Mouse (Mus musculus) erythroblast, adult 5-6 weeks (primary cell): Measurements from ENCODE around the gene Hic1. TPM values are rescaled to one million over a fixed set of nuclear protein-coding genes. Genes with fewer than 3 reads are reported as not detected.

Experiments
- ATAC-seq: replicated peaks from 2 replicates; pipeline ENCODE4 v1.8.0; 2016; ENCODE audit warnings: moderate number of reproducible peaks, mild to moderate bottlenecking, moderate TSS enrichment, inconsistent platforms; ENCODE audit not compliant: poor library complexity, low FRiP score, severe bottlenecking
- total RNA-seq, 2 experiments: library from RNA; stranded (forward) in 1 of 2; stranded (reverse) in 1 of 2; fragments of 150-400 nt in 1 of 2; fragments of 200-764, 138-1000 nt in 1 of 2; gene quantifications; 2 replicates each; pipeline versions ENCODE4 v1.2.3 to v1.2.4; 2015 to 2017; ENCODE audit warnings: low replicate concordance in 2 of 2

The Hic1 gene
- total RNA-seq, 2 experiments from 2014 or later = not detected

- no peak for ATAC-seq
These were observed 39.8 kb downstream of the Hic1 start for GRCm38 (mm10) chr11:75129481-75129880.

- ATAC-seq = no peak
These were observed 42.9 kb downstream of the Hic1 start for GRCm38 (mm10) chr11:75126384-75126783.

- no peak for ATAC-seq
These were observed 44.9 kb downstream of the Hic1 start for GRCm38 (mm10) chr11:75124406-75124805.

- no peak for ATAC-seq
These were observed 48.0 kb downstream of the Hic1 start for GRCm38 (mm10) chr11:75121348-75121747.

GRCm38 (mm10) chr11:75119841-75120240, 49.5 kb downstream of the Hic1 start:
- ATAC-seq = no peak

- no peak for ATAC-seq
These were observed 50.0 kb downstream of the Hic1 start for GRCm38 (mm10) chr11:75119298-75119697.

- ATAC-seq = no peak
These were observed 51.2 kb downstream of the Hic1 start for GRCm38 (mm10) chr11:75118141-75118540.

GRCm38 (mm10) chr11:75116379-75116778, 52.9 kb downstream of the Hic1 start:
- ATAC-seq = no peak

Other genes with a start within 250 kb of the Hic1 start
- gene Smg6, start 243.7 kb downstream of the Hic1 start, total RNA-seq (2015; ENCODE audit: low replicate concordance) = 68.8 and 80.9 TPM in 2 replicates
- 157 and 187 TPM in 2 replicates for gene Smg6, start 243.7 kb downstream of the Hic1 start, total RNA-seq (2017; ENCODE audit: low replicate concordance)
- gene Srr, start 243.6 kb downstream of the Hic1 start, total RNA-seq (2015; ENCODE audit: low replicate concordance) = 9.4 and 17.6 TPM in 2 replicates
- 5.6 and 7.0 TPM in 2 replicates for gene Srr, start 243.6 kb downstream of the Hic1 start, total RNA-seq (2017; ENCODE audit: low replicate concordance)
- 1.9 and 6.7 TPM in 2 replicates for gene Ovca2, start 9.3 kb upstream of the Hic1 start, total RNA-seq (2015; ENCODE audit: low replicate concordance)
- 4.6 and 5.7 TPM in 2 replicates for gene Ovca2, start 9.3 kb upstream of the Hic1 start, total RNA-seq (2017; ENCODE audit: low replicate concordance)
- 0.58 and 4.2 TPM in 2 replicates for gene Dph1, start 21.7 kb upstream of the Hic1 start, total RNA-seq (2015; ENCODE audit: low replicate concordance)
- 3.6 and 4.5 TPM in 2 replicates for gene Dph1, start 21.7 kb upstream of the Hic1 start, total RNA-seq (2017; ENCODE audit: low replicate concordance)
- gene Rtn4rl1, start 24.3 kb upstream of the Hic1 start, total RNA-seq (2015; ENCODE audit: low replicate concordance) = not detected in 2 replicates
- not detected in 2 replicates for gene Rtn4rl1, start 24.3 kb upstream of the Hic1 start, total RNA-seq (2017; ENCODE audit: low replicate concordance)
- 7.5 and 15.7 TPM in 2 replicates for gene Rpa1, start 178.8 kb upstream of the Hic1 start, total RNA-seq (2015; ENCODE audit: low replicate concordance)
- gene Rpa1, start 178.8 kb upstream of the Hic1 start, total RNA-seq (2017; ENCODE audit: low replicate concordance) = 47.8 and 64.4 TPM in 2 replicates
- gene Smyd4, start 178.9 kb upstream of the Hic1 start, total RNA-seq (2015; ENCODE audit: low replicate concordance) = 4.0 and 8.5 TPM in 2 replicates
- 1.4 and 2.9 TPM in 2 replicates for gene Smyd4, start 178.9 kb upstream of the Hic1 start, total RNA-seq (2017; ENCODE audit: low replicate concordance)